8 mouse cellular contexts compared by ENCODE assay signal in genomic region chr9:120602839-120603511, GRCm38 (mm10). TPM values are rescaled to one million over a fixed set of nuclear protein-coding genes. Genes with fewer than 3 reads are reported as not detected.
A peak's percentile ranks its signal among the peaks of the same experiment; 100 is the strongest.
DNase-seq lines count a peak whose midpoint lies in the region; ATAC-seq and TF ChIP-seq lines count a peak whose summit lies in the region.

No protein-coding gene starts in this region.

- TF ChIP-seq POLR2A in MEL (IDR thresholded peaks at IDR 0.05; ENCODE audit: control insufficient read depth in 1 of 2, insufficient read depth in 1 of 2, low read depth in 1 of 2, low read length in 2 of 2, poor library complexity in 1 of 2): no peak

- no peaks in the 10 kb centered on the region for H3K36me3 ChIP-seq in MEL (ENCODE audit: control insufficient read depth in 1 of 2, insufficient read depth in 2 of 2, low read length in 2 of 2)
- H3K36me3 ChIP-seq in hindbrain, embryonic 10.5 days: 0 out of 2 replicates have a peak, but pooled peaks cover 7% of the 10 kb centered on the region
- H3K36me3 ChIP-seq in lung, embryonic 16.5 days (ENCODE audit: control insufficient read depth, insufficient read depth, low read length): no peaks in the 10 kb centered on the region

- H3K4me3 ChIP-seq in MEL (ENCODE audit: control insufficient read depth in 1 of 2, insufficient read depth in 1 of 2, low read depth in 2 of 2, low read length in 2 of 2): peak overlapping the region; percentile 73 to 78; a peak in 3 of 4 replicates
- peak overlapping the region; percentile 29 for H3K4me3 ChIP-seq in hindbrain, embryonic 10.5 days
- H3K4me3 ChIP-seq in lung, embryonic 16.5 days (ENCODE audit: low read length): 0 out of 2 replicates have a peak overlapping the region, but pooled peaks have one; percentile 4

- H3K4me2 ChIP-seq in lung, embryonic 16.5 days (ENCODE audit: low read depth, low read length): peak overlapping the region; percentile 36

- TF ChIP-seq CTCF in MEL (IDR thresholded peaks at IDR 0.05 in 2 of 3, conservative IDR thresholded peaks at IDR 0.05 in 1 of 3; ENCODE audit: control insufficient read depth in 1 of 3, insufficient read depth in 1 of 3, low read depth in 2 of 3, low read length in 3 of 3, poor library complexity in 1 of 3, severe bottlenecking in 1 of 3): peak; percentile 80 to 98 (median 89)

- peak; percentile 80 for DNase-seq in MEL (ENCODE audit: low read depth, low spot score)
- DNase-seq in cerebellum, adult 9-10 months: peak; percentile 93
- peak; percentile 92 for DNase-seq in hindbrain, embryonic 10.5 days (ENCODE audit: low spot score)
- DNase-seq in layer of hippocampus, adult 9-10 months (ENCODE audit: low spot score): peak; percentile 88
- peak; percentile 92 for DNase-seq in ovary, postnatal 14 days (ENCODE audit: low spot score)
- peak; percentile 33 to 74 for DNase-seq in thymus, postnatal 10 days (ENCODE audit: low spot score in 2 of 2)

- no peaks in the 10 kb centered on the region; a peak in 3 of 4 replicates for H3K27me3 ChIP-seq in MEL (ENCODE audit: control insufficient read depth in 1 of 2, insufficient read depth in 2 of 2, low read length in 2 of 2)
- no peaks in the 10 kb centered on the region; the same call in 1 of the 2 replicates for H3K27me3 ChIP-seq in hindbrain, embryonic 10.5 days (ENCODE audit: insufficient read depth, poor library complexity, severe bottlenecking)
- no peaks in the 10 kb centered on the region for H3K27me3 ChIP-seq in lung, embryonic 16.5 days (ENCODE audit: control insufficient read depth, insufficient read depth, low read depth, low read length)

- no peaks in the 10 kb centered on the region for H3K9me3 ChIP-seq in MEL (replicated peaks; ENCODE audit: insufficient read depth, low read length)
- peaks cover 15% of the 10 kb centered on the region for H3K9me3 ChIP-seq in hindbrain, embryonic 10.5 days
- H3K9me3 ChIP-seq in lung, embryonic 16.5 days (ENCODE audit: control insufficient read depth, low read length): peaks cover 8% of the 10 kb centered on the region

- 3% methylated on average over 23 of the region's 23 CpGs for WGBS in hindbrain, embryonic 10.5 days
- 6% methylated on average over 23 of the region's 23 CpGs for WGBS in lung, embryonic 16.5 days

- ATAC-seq in frontal cortex, adult (ENCODE audit: low TSS enrichment): peak; percentile 95
- peak; percentile 89 for ATAC-seq in lung, embryonic 16.5 days (ENCODE audit: low read depth)

- H3K4me1 ChIP-seq in MEL (ENCODE audit: control insufficient read depth in 1 of 2, insufficient read depth in 2 of 2, low read length in 2 of 2): no peaks in the 10 kb centered on the region
- H3K4me1 ChIP-seq in hindbrain, embryonic 10.5 days (replicated peaks): peaks cover 29% of the 10 kb centered on the region
- H3K4me1 ChIP-seq in lung, embryonic 16.5 days (replicated peaks; ENCODE audit: control insufficient read depth, insufficient read depth, low read length): peaks cover 14% of the 10 kb centered on the region

- H3K79me2 ChIP-seq in MEL (ENCODE audit: control insufficient read depth, insufficient read depth, low read length, poor library complexity): no peaks in the 10 kb centered on the region

- TF ChIP-seq EP300 in MEL (IDR thresholded peaks at IDR 0.05; ENCODE audit: low read depth in 1 of 2, low read length in 2 of 2): no peak

- TF ChIP-seq RAD21 in MEL (IDR thresholded peaks at IDR 0.05; ENCODE audit: low read depth, low read length): peak; percentile 76

- H3K9ac ChIP-seq in MEL (ENCODE audit: control insufficient read depth, low read depth, low read length, poor library complexity, severe bottlenecking): peak overlapping the region; percentile 62
- H3K9ac ChIP-seq in lung, embryonic 16.5 days (ENCODE audit: low read length): peak overlapping the region; percentile 4; the same call in 1 of the 2 replicates

- H3K27ac ChIP-seq in MEL (ENCODE audit: control insufficient read depth, low read depth, low read length): no peak overlapping the region
- H3K27ac ChIP-seq in hindbrain, embryonic 10.5 days: peak overlapping the region; percentile 80
- H3K27ac ChIP-seq in lung, embryonic 16.5 days (ENCODE audit: low read length): no peak overlapping the region

TF ChIP-seq in MEL, 35 proteins besides CTCF, POLR2A, EP300 and RAD21:
- no peak for TF ChIP-seq RCOR1 (IDR thresholded peaks at IDR 0.05; ENCODE audit: low read depth, low read length)
- peak; percentile 50 for TF ChIP-seq ZC3H11A (IDR thresholded peaks at IDR 0.05; ENCODE audit: low read depth, low read length)
- TF ChIP-seq MYC (IDR thresholded peaks at IDR 0.05; ENCODE audit: low read depth, low read length): no peak
- no peak for TF ChIP-seq BHLHE40 (IDR thresholded peaks at IDR 0.05; ENCODE audit: borderline replicate concordance, low read depth, low read length)
- no peak for TF ChIP-seq JUND (IDR thresholded peaks at IDR 0.05; ENCODE audit: low read depth, low read length)
- peak in 1 of 2 experiments; percentile 21; a peak in 1 of 4 replicates for TF ChIP-seq USF2 (IDR thresholded peaks at IDR 0.05; ENCODE audit: borderline replicate concordance in 1 of 2, insufficient read depth in 1 of 2, low read depth in 1 of 2, low read length in 2 of 2)
- TF ChIP-seq POLR2AphosphoS5 (IDR thresholded peaks at IDR 0.05; ENCODE audit: borderline replicate concordance, low read depth, low read length): no peak
- TF ChIP-seq MAZ (IDR thresholded peaks at IDR 0.05; ENCODE audit: low read depth, low read length): 0 out of 2 replicates have a peak, but pooled peaks have one; percentile 11
- TF ChIP-seq MAX (IDR thresholded peaks at IDR 0.05; ENCODE audit: low read length): no peak
- TF ChIP-seq TCF12 (IDR thresholded peaks at IDR 0.05; ENCODE audit: low read depth, low read length): 0 out of 2 replicates have a peak, but pooled peaks have one; percentile 7
- peak; percentile 80 for TF ChIP-seq SMC3 (IDR thresholded peaks at IDR 0.05; ENCODE audit: low read depth, low read length)
- no peak for TF ChIP-seq CHD2 (IDR thresholded peaks at IDR 0.05; ENCODE audit: low read length)
- TF ChIP-seq ZKSCAN1 (IDR thresholded peaks at IDR 0.05; ENCODE audit: low read depth, low read length): no peak
- no peak for TF ChIP-seq POLR2AphosphoS2 (IDR thresholded peaks at IDR 0.05; ENCODE audit: low read length)
- no peak for TF ChIP-seq KAT2A (conservative IDR thresholded peaks at IDR 0.05; ENCODE audit: low read depth, low read length)
- no peak for TF ChIP-seq TBP (IDR thresholded peaks at IDR 0.05; ENCODE audit: low read depth, low read length)
- peak; percentile 70 for TF ChIP-seq USF1 (IDR thresholded peaks at IDR 0.05; ENCODE audit: low read depth, low read length)
- no peak for TF ChIP-seq UBTF (IDR thresholded peaks at IDR 0.05; ENCODE audit: borderline replicate concordance, insufficient read depth, low read depth, low read length)
- peak; percentile 19; the same call in 1 of the 2 replicates for TF ChIP-seq HCFC1 (IDR thresholded peaks at IDR 0.05; ENCODE audit: low read depth, low read length)
- TF ChIP-seq MYB (IDR thresholded peaks at IDR 0.05; ENCODE audit: low read depth, low read length): no peak
- no peak for TF ChIP-seq ETS1 (IDR thresholded peaks at IDR 0.05; ENCODE audit: low read depth, low read length)
- TF ChIP-seq CHD1 (IDR thresholded peaks at IDR 0.05; ENCODE audit: low read depth, low read length): no peak
- TF ChIP-seq ELF1 (IDR thresholded peaks at IDR 0.05; ENCODE audit: low read depth, low read length): no peak
- no peak for TF ChIP-seq E2F4 (IDR thresholded peaks at IDR 0.05; ENCODE audit: borderline replicate concordance, low read depth, low read length)
- TF ChIP-seq ZMIZ1 (IDR thresholded peaks at IDR 0.05; ENCODE audit: low read depth, low read length): no peak
- TF ChIP-seq TAL1 (IDR thresholded peaks at IDR 0.05; ENCODE audit: low read length): no peak
- TF ChIP-seq GATA1 (IDR thresholded peaks at IDR 0.05; ENCODE audit: low read depth, low read length): no peak

RNA-seq across cellular contexts. Expression of gene Rpl14, which starts 31.7 kb away (rescaled TPM):
- total RNA-seq in MEL (2012; rRNA removed): 1,524 and 1,607 TPM in 2 replicates
- polyA plus RNA-seq in MEL (2012; ENCODE audit: insufficient read depth in 1 of 2, insufficient read length in 2 of 2, low read depth in 1 of 2, low replicate concordance in 2 of 2, missing spikeins in 1 of 2): 100 to 1,000 TPM in 1 of 2 experiments, not detected in 1; 502 TPM
- polyA plus RNA-seq in hindbrain, embryonic 10.5 days (2016; fragmentation: Nextera tagmentation; extraction: Ambion mirVana): 673 and 781 TPM in 2 replicates
- polyA plus RNA-seq in lung, embryonic 16.5 days (2015; fragmentation: Nextera tagmentation; extraction: Ambion mirVana): 767 and 782 TPM in 2 replicates

Comparison
In these comparisons a context has a peak if more than half of its experiments do, and no peak if none do; other contexts are left out.
1. H3K4me3 ChIP-seq: peak in every context shown above with its lines; median percentile 76 in MEL; 29 in hindbrain, embryonic 10.5 days; 4 in lung, embryonic 16.5 days.